Mouse (Mus musculus): Measurements from ENCODE around the gene Sgip1. TPM values are rescaled to one million over a fixed set of nuclear protein-coding genes. Genes with fewer than 3 reads are reported as not detected.

Sgip1 gene
- polyA plus RNA-seq, 1 experiment from 2014 or later, result 68.6 TPM

DNA sequence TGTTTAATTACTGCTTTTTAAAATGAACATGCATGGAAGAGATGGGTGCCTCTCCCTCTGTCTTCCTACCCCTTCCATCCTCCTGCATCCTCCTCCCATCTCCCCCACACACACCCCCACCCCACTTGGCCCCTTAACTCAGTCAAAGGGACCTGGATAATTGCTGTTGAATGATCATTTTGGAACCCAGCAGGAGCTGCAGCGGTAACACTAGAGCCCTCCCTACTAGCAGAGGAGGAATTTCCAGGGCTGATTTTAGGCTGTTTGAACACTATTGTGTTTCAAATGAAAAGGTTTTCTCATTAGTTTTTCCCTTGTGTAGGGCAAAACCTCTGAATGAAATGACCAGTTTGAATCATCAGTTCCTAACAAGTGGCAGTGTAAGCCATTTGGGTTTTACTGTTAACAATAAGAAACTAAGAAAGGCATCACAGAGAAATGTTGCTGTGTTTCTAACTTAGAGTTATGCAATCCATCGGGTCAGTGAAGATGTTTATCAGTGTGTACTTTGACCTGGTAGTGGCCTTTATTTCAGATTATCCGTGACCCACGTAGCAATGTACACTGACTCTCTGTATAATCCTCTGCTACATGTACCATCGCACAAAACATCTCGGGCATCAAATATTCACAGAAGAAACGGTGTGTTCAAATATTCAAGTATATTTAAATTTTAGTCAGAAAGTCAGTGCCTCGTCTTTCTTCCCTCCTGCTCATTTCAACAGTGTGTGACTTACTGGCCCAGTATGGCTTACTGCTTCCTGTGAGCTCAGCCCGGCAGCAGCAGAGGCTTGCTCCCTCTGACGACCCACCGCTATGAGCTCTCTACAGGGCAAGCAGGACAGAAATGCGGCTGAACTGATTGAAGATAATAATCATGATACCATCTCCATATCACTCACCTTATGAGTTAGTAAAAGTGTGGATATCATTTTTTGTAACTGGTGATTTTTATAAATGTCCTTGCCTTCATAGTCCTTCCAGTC is 235.5 kb downstream of the Sgip1 start:
- H3K4me2 ChIP-seq, result no peak overlapping the region
- no peak for ATAC-seq (ENCODE audit: low FRiP score)
- 22% methylated on average over 12 of the region's 12 CpGs for WGBS
- peaks cover 12% of the 10 kb centered on the region for H3K4me1 ChIP-seq (replicated peaks)
- H3K4me3 ChIP-seq, result no peak overlapping the region
- peaks cover 16% of the 10 kb centered on the region for H3K27me3 ChIP-seq
- H3K9ac ChIP-seq, result no peak overlapping the region
- H3K9me3 ChIP-seq, result no peaks in the 10 kb centered on the region
- H3K36me3 ChIP-seq, result no peaks in the 10 kb centered on the region
- H3K27ac ChIP-seq, result no peak overlapping the region

DNA sequence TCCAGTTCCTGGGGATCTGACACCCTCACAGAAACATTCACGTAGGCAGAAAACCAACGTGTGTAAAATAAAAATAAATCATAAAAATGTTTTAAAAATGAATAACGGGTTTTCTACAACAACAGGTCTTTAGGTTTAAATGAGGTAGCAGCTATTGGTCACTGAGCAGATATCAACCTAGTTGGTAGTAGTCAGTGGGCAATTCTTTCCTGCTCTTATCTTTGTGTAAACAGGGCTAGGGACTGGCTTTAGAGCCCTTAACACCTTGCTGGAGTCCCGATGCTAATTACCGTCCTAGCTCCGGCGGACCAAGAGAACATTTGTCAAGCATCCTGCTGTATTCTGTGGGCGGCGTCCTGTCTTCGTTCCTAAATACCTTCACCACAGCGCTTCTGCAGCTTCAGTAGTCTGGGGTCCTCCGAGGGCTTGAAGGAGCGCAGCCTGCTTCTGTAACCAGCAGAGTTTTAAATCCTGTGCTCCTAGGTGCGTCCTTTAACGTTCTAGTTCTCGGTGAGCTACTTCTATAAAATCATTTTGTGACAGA is 236.8 kb downstream of the Sgip1 start:
- H3K4me2 ChIP-seq, result peak overlapping the region; percentile 67
- 14% methylated on average over 16 of the region's 16 CpGs for WGBS
- no peaks in the 10 kb centered on the region for H3K36me3 ChIP-seq
- H3K27ac ChIP-seq, result no peak overlapping the region
- H3K9me3 ChIP-seq, result no peaks in the 10 kb centered on the region
- H3K9ac ChIP-seq, result peak overlapping the region; percentile 49; the same call in 1 of the 2 replicates
- peaks cover 12% of the 10 kb centered on the region for H3K4me1 ChIP-seq (replicated peaks)
- H3K4me3 ChIP-seq, result peak overlapping the region; percentile 36
- H3K27me3 ChIP-seq, result peaks cover 16% of the 10 kb centered on the region
- ATAC-seq (ENCODE audit: low FRiP score), result no peak

DNA sequence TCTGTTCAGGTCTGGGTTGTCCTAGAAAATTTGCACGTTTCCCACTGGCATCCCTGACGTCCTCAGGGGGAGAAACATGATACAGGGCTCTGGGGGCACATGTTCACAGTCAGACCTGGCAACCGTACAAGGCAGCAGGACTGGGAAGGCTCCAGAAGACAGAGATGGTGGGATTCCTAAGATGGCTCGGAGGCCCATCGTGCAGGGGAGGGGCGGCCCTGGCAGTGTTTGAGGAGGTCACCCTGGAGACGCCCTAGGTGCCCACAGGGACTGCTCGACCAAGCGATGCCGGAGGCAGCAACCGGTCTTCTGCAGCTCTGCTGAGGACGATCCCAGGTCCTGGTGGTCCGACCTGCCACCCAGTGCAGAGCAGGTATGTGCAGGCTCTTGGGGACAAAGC is 237.3 kb downstream of the Sgip1 start, which contains the start of gene Tctex1d1:
Gene Tctex1d1, plus strand, starts transcription at position 167 of the 400 bp plus-strand sequence.
- 3% methylated on average over 13 of the region's 13 CpGs for WGBS
- Histone ChIP-seq H3K27me3 (peaks cover 16% of the 10 kb centered on the region), H3K27ac (no peak within 1 kb of the TSS), H3K9me3 (no peaks in the 10 kb centered on the region), H3K4me2 (peak within 1 kb of the TSS; percentile 67), H3K9ac (peak within 1 kb of the TSS; percentile 56), H3K36me3 (no peaks in the 10 kb centered on the region), H3K4me3 (peak within 1 kb of the TSS; percentile 36), H3K4me1 (replicated peaks) (peaks cover 12% of the 10 kb centered on the region)
- peak; percentile 76 for ATAC-seq (ENCODE audit: low FRiP score)

GRCm38 (mm10) chr4:102979385-102979784 is 238.3 kb downstream of the Sgip1 start:
- WGBS, result 66% methylated on average over 5 of the region's 5 CpGs
- Histone ChIP-seq H3K27me3 (peaks cover 16% of the 10 kb centered on the region), H3K27ac (no peak overlapping the region), H3K4me3 (no peak overlapping the region), H3K4me2 (peak overlapping the region; percentile 67), H3K9ac (no peak overlapping the region), H3K9me3 (no peaks in the 10 kb centered on the region), H3K4me1 (replicated peaks) (peaks cover 12% of the 10 kb centered on the region), H3K36me3 (no peaks in the 10 kb centered on the region)
- no peak for ATAC-seq (ENCODE audit: low FRiP score)

- no peak overlapping the region for H3K4me3 ChIP-seq
- H3K9me3 ChIP-seq, result no peaks in the 10 kb centered on the region
- H3K4me2 ChIP-seq, result no peak overlapping the region
- WGBS, result 91% methylated on average over 8 of the region's 8 CpGs
- peaks cover 12% of the 10 kb centered on the region; the same call in 1 of the 2 replicates for H3K27me3 ChIP-seq
- no peaks in the 10 kb centered on the region for H3K36me3 ChIP-seq
- no peak for ATAC-seq (ENCODE audit: low FRiP score)
- H3K9ac ChIP-seq, result no peak overlapping the region
- no peak overlapping the region for H3K27ac ChIP-seq
- peaks cover 10% of the 10 kb centered on the region for H3K4me1 ChIP-seq (replicated peaks)
Measured at GRCm38 (mm10) chr4:102981709-102982108, 240.6 kb downstream of the Sgip1 start.

DNA sequence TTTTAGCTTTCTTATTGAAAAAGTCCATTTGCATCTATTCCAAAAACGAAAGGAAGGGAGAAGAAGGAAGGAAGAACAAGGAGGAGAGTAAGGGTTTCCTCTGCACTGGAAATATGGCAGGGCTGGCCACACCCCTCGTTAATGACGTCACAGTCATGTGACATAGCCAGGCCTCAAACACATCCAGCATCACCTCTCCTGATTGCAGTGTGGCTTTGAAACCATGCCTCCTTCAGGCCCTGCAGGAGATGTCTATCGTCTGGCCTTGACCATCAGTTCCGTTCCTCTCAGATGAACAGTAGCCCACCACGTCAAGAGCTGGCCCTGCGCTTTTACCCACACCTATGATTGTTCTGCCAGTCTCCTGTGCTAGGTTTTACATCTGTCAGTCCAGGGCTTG is 245.1 kb downstream of the Sgip1 start:
- no peaks in the 10 kb centered on the region for H3K27me3 ChIP-seq
- H3K27ac ChIP-seq, result no peak overlapping the region
- H3K9ac ChIP-seq, result no peak overlapping the region
- no peaks in the 10 kb centered on the region for H3K36me3 ChIP-seq
- no peak overlapping the region for H3K4me3 ChIP-seq
- H3K4me2 ChIP-seq, result no peak overlapping the region
- WGBS, result 74% methylated on average over 7 of the region's 7 CpGs
- ATAC-seq (ENCODE audit: low FRiP score), result no peak
- 0 out of 2 replicates have a peak, but pooled peaks cover 3% of the 10 kb centered on the region for H3K4me1 ChIP-seq (replicated peaks)
- H3K9me3 ChIP-seq, result no peaks in the 10 kb centered on the region

DNA sequence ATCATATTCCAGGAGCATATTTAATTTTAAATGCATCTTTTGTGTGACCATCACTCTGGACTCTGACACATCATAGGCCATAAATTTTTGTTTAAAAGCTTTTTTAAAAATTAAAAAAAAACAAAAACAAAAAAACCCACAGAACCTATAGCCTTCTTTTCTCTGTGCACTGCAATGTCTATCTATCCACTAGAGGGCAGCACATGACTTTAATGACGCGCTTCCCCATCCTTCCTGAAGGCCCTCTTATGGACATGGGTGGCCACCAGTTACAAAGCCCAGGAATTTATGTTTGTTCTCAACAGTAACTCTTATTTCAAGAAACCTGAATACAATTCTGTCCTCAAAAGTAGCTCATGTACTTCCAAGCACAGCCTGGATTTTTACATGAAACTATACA is 245.8 kb downstream of the Sgip1 start:
- Histone ChIP-seq H3K4me1 (replicated peaks) (0 out of 2 replicates have a peak, but pooled peaks cover 3% of the 10 kb centered on the region), H3K4me3 (no peak overlapping the region), H3K27me3 (no peaks in the 10 kb centered on the region), H3K36me3 (no peaks in the 10 kb centered on the region), H3K4me2 (no peak overlapping the region), H3K9me3 (no peaks in the 10 kb centered on the region), H3K9ac (no peak overlapping the region), H3K27ac (no peak overlapping the region)
- ATAC-seq (ENCODE audit: low FRiP score), result peak; percentile 72; the same call in 1 of the 2 replicates
- WGBS, result 2% methylated on average over 2 of the region's 2 CpGs

- Histone ChIP-seq H3K9me3 (no peaks in the 10 kb centered on the region), H3K4me1 (replicated peaks) (0 out of 2 replicates have a peak, but pooled peaks cover 3% of the 10 kb centered on the region), H3K36me3 (no peaks in the 10 kb centered on the region), H3K27ac (no peak overlapping the region), H3K4me3 (no peak overlapping the region), H3K9ac (no peak overlapping the region), H3K4me2 (no peak overlapping the region), H3K27me3 (no peaks in the 10 kb centered on the region)
- WGBS, result 52% methylated on average over 4 of the region's 4 CpGs
- ATAC-seq (ENCODE audit: low FRiP score), result no peak
Measured at GRCm38 (mm10) chr4:102987325-102987724, 246.2 kb downstream of the Sgip1 start.

DNA sequence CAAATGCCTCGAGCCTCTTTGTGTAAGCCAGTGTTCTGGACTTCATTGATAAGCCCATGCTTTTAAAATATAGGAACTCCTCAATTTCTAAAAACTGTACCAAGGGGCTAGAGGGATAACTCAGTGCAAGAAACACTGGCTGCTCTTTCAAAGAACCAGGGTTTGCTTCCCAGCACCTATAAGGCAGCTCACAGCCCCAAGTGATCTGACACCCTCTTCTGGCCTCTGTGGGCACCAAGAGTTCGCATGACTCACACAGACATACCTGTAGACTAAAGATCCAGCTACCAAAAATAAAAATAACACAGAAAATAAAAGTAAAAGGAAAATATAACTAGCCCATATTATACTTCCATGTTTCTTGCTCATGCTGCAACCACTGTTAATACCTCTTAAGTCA is 246.7 kb downstream of the Sgip1 start:
- Histone ChIP-seq H3K36me3 (no peaks in the 10 kb centered on the region), H3K9me3 (no peaks in the 10 kb centered on the region), H3K4me2 (no peak overlapping the region), H3K27me3 (no peaks in the 10 kb centered on the region), H3K4me3 (no peak overlapping the region), H3K4me1 (replicated peaks) (0 out of 2 replicates have a peak, but pooled peaks cover 3% of the 10 kb centered on the region), H3K27ac (no peak overlapping the region), H3K9ac (no peak overlapping the region)
- no peak for ATAC-seq (ENCODE audit: low FRiP score)
- WGBS, result 79% methylated on average over 2 of the region's 2 CpGs

DNA sequence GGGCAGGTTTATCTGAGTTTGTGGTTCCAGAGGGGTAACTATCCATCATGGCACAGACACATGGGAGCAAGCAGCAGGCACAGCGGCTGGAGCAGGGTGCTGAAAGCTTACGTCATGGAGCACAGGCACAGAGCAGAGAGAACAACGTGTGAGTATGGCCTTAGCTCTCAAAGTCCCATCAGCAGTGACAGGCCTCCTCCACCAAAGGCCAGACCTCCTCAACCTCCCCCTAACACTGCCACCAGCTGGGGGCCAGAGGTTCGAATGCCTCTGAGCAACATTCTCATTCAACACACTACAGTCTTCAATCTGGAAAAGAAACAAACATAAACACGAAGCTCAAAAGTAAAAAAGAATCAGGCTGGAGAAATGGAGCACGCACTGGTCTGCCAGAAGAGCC is 247.4 kb downstream of the Sgip1 start:
- WGBS, result 82% methylated on average over 6 of the region's 6 CpGs
- no peak overlapping the region for H3K9ac ChIP-seq
- H3K4me3 ChIP-seq, result no peak overlapping the region
- H3K27me3 ChIP-seq, result no peaks in the 10 kb centered on the region
- H3K36me3 ChIP-seq, result no peaks in the 10 kb centered on the region
- H3K27ac ChIP-seq, result no peak overlapping the region
- no peaks in the 10 kb centered on the region for H3K9me3 ChIP-seq
- 0 out of 2 replicates have a peak, but pooled peaks cover 3% of the 10 kb centered on the region for H3K4me1 ChIP-seq (replicated peaks)
- ATAC-seq (ENCODE audit: low FRiP score), result no peak
- no peak overlapping the region for H3K4me2 ChIP-seq

DNA sequence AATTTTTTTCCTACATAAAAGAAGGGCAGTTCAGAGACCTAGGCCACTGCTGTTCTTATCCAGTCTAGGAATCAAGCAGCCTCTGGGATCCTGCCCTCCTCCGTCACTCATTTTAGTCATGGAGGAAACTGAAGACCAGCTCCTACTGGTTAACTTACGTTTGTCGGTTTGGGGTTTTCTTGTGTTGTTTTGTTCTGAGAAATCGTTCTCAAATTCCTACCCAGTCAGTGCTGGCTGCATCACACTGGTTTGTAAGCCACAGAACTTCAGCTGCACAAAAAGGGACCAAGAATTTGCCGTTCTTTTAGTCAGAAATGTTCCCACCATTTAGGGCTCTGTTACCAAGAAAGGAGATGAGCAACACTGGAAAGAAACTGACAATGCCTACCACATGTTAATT is 248.3 kb downstream of the Sgip1 start:
- Histone ChIP-seq H3K4me3 (no peak overlapping the region), H3K9me3 (no peaks in the 10 kb centered on the region), H3K4me1 (replicated peaks) (0 out of 2 replicates have a peak, but pooled peaks cover 3% of the 10 kb centered on the region), H3K27ac (no peak overlapping the region), H3K9ac (no peak overlapping the region), H3K4me2 (no peak overlapping the region), H3K27me3 (no peaks in the 10 kb centered on the region), H3K36me3 (no peaks in the 10 kb centered on the region)
- no peak for ATAC-seq (ENCODE audit: low FRiP score)
- WGBS, result 82% methylated on average over 5 of the region's 5 CpGs

DNA sequence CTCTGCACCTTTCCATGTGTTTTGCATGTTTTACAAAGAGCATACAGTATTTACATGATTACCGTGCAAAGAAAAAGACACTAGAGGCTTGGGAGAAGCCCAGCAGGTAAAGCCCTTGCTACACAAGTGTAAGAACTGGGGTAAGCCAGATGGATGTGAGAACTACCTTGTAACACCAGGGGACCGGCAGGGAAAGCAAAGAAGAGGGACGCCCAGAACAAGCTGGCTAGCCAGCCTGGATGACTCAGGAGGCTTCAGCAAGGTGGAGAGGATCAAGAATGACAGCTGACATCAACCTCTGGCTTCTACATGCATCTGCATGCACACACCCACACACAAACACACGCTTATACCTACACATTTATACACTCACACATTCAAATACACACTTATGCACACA is 248.9 kb downstream of the Sgip1 start:
- 0 out of 2 replicates have a peak, but pooled peaks cover 3% of the 10 kb centered on the region for H3K4me1 ChIP-seq (replicated peaks)
- 82% methylated on average over 4 of the region's 4 CpGs for WGBS

More for the DNA sequence above, 248.9 kb downstream of the Sgip1 start:
- Histone ChIP-seq H3K36me3 (no peaks in the 10 kb centered on the region), H3K9me3 (no peaks in the 10 kb centered on the region), H3K4me3 (no peak overlapping the region), H3K27ac (no peak overlapping the region), H3K9ac (no peak overlapping the region), H3K4me2 (no peak overlapping the region), H3K27me3 (no peaks in the 10 kb centered on the region)
- no peak for ATAC-seq (ENCODE audit: low FRiP score)
